Mouse (Mus musculus) intestine, embryonic 16.5 days (tissue): ENCODE data around the gene Slfn3. TPM values are rescaled to one million over a fixed set of nuclear protein-coding genes. Genes with fewer than 3 reads are reported as not detected.
"Not testable (repeated sequence)": the region's sequence is repeated elsewhere in the genome, so short reads cannot be mapped to it uniquely, and the experiment has no call there.

ENCODE experiments used
- ATAC-seq: fragments of 200-750 bp; cut with Nextera tagmentation; 2 replicates; pipeline ENCODE4 v1.8.0; 2017; ENCODE audit warnings: moderate TSS enrichment, moderate library complexity
- H3K27ac ChIP-seq: fragments of 300-500 bp; sonication (generic); 2 replicates; pipeline ENCODE4 v1.5.1; 2014; ENCODE audit warnings: mild to moderate bottlenecking, low read length
- H3K27me3 ChIP-seq: fragments of 300-500 bp; sonication (generic); replicated peaks from 2 replicates; pipeline ENCODE4 v1.6.1; 2014; ENCODE audit warnings: low read length, control low read depth, mixed read lengths; ENCODE audit not compliant: control insufficient read depth, insufficient read depth
- H3K36me3 ChIP-seq: fragments of 300-500 bp; sonication (generic); 2 replicates; pipeline ENCODE4 v1.6.1; 2014; ENCODE audit warnings: low read length, control low read depth; ENCODE audit not compliant: control insufficient read depth, insufficient read depth
- H3K4me1 ChIP-seq: fragments of 300-500 bp; sonication (generic); 2 replicates; pipeline ENCODE4 v1.6.1; 2014; ENCODE audit warnings: low read length, control low read depth, mixed read lengths; ENCODE audit not compliant: control insufficient read depth, insufficient read depth
- H3K4me2 ChIP-seq: fragments of 300-500 bp; sonication (generic); 2 replicates; pipeline ENCODE4 v1.6.1; 2014; ENCODE audit warnings: low read depth, low read length, control low read depth
- H3K4me3 ChIP-seq: fragments of 300-500 bp; sonication (generic); 2 replicates; pipeline ENCODE4 v1.5.1; 2014; ENCODE audit warnings: mild to moderate bottlenecking, low read length
- H3K9ac ChIP-seq: fragments of 300-500 bp; sonication (generic); 2 replicates; pipeline ENCODE4 v1.6.1; 2014; ENCODE audit warnings: low read depth, low read length
- H3K9me3 ChIP-seq: fragments of 300-500 bp; sonication (generic); 2 replicates; pipeline ENCODE4 v1.6.1; 2016; ENCODE audit warnings: low read length, control low read depth; ENCODE audit not compliant: control insufficient read depth
- WGBS: fragments of 180-500 bp; shearing (Covaris S2); extraction: QIAGEN DNeasy Blood & Tissue Kit; methylation state at CpG from one replicate; pipeline ENCODE4 v1.1.7; 2014; 5-methylcytosine and 5-hydroxymethylcytosine counted together
- polyA plus RNA-seq: library from polyadenylated mRNA; unstranded; fragments of >200 nt; fragmentation: Nextera tagmentation; extraction: Ambion mirVana; gene quantifications from 2 replicates; pipeline ENCODE4 v1.2.1, GENCODE M21; 2015

Gene Slfn3
- polyA plus RNA-seq, 1 experiment from 2014 or later = 0.72 TPM

DNA sequence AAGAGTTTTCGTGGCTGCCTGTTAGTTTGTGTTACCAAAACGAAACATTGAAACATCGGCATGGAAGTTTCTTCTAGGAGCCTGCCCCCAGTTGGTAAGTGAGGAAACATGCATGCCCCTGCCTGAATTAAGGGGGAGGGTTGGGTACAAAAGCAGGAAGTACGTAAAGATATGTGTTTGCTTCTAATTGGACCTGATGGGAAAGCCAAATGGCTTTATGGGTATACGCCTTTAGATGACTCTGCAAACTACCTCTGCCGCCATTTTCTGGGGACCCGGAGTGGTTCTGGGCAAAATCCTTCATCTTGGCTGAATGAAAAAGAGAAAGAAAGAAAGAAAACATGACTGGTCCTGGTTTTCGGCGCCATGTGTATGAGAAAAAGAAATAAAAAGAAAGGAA, 33.1 kb downstream of the Slfn3 start:
- WGBS = 90% methylated on average over 9 of the region's 9 CpGs
- H3K9me3 ChIP-seq = no peaks in the 10 kb centered on the region

DNA sequence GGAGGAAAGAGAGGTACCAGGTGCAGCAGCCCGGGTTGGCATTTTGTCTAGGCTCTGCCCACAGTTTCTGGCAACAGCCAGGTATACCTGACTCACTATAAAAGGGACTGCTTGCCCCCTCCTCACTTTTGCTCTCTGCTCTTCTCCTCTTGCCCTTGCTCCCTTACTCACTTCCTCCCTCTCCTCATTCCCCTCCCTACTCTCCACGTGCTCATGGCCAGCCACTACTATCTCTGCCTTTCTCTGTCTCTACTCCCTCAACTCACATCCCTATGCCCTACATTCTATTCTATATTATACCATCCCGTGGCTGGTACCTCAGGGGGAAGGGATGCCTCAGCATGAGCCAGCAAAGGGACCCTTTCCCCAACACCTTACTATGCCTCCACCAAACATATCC, 33.6 kb downstream of the Slfn3 start:
- Histone ChIP-seq H3K9ac (no peak overlapping the region), H3K27ac (no peak overlapping the region), H3K4me1 (no peaks in the 10 kb centered on the region), H3K4me3 (no peak overlapping the region), H3K27me3 (no peaks in the 10 kb centered on the region), H3K9me3 (no peaks in the 10 kb centered on the region), H3K4me2 (no peak overlapping the region), H3K36me3 (no peaks in the 10 kb centered on the region)
- 72% methylated on average over 3 of the region's 3 CpGs for WGBS
- no peak for ATAC-seq

More for the DNA sequence above, 33.1 kb downstream of the Slfn3 start:
- no peaks in the 10 kb centered on the region for H3K27me3 ChIP-seq
- no peak for ATAC-seq
- no peak overlapping the region for H3K4me3 ChIP-seq
- no peaks in the 10 kb centered on the region for H3K36me3 ChIP-seq
- no peak overlapping the region for H3K4me2 ChIP-seq
- no peak overlapping the region for H3K27ac ChIP-seq
- H3K4me1 ChIP-seq = no peaks in the 10 kb centered on the region
- no peak overlapping the region for H3K9ac ChIP-seq

DNA sequence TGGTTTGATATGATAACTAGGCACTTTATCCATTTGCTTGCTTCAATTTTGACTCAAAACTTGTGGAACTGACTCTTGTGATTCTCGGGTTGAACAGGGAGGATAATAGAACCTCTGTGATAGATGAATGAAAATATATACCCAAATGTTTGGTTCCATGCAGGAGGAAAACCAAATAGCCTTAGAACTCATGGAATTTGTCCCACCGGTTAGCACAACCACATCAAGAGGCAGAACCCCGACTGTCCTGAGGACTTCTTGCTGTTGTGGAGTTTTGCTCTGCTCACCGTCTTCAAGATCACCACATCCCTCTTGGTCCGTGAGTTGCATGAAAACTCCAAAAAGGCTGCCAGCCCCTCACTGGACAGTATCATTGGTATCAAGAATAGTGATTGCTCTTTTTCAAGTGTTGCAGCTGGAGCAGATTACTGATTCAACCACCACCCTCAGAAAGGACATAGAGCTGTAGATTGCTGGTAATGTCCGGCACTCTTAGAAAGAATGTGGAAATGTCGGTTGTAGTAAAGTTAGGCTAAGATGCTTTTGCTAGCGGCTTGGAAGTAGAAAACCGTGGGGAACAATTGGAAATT, 34.3 kb downstream of the Slfn3 start:
- Histone ChIP-seq H3K4me3 (no peak overlapping the region), H3K4me1 (no peaks in the 10 kb centered on the region), H3K9ac (no peak overlapping the region), H3K27ac (no peak overlapping the region), H3K4me2 (no peak overlapping the region), H3K27me3 (no peaks in the 10 kb centered on the region), H3K36me3 (no peaks in the 10 kb centered on the region), H3K9me3 (no peaks in the 10 kb centered on the region)
- WGBS = 85% methylated on average over 9 of the region's 9 CpGs
- no peak for ATAC-seq

DNA sequence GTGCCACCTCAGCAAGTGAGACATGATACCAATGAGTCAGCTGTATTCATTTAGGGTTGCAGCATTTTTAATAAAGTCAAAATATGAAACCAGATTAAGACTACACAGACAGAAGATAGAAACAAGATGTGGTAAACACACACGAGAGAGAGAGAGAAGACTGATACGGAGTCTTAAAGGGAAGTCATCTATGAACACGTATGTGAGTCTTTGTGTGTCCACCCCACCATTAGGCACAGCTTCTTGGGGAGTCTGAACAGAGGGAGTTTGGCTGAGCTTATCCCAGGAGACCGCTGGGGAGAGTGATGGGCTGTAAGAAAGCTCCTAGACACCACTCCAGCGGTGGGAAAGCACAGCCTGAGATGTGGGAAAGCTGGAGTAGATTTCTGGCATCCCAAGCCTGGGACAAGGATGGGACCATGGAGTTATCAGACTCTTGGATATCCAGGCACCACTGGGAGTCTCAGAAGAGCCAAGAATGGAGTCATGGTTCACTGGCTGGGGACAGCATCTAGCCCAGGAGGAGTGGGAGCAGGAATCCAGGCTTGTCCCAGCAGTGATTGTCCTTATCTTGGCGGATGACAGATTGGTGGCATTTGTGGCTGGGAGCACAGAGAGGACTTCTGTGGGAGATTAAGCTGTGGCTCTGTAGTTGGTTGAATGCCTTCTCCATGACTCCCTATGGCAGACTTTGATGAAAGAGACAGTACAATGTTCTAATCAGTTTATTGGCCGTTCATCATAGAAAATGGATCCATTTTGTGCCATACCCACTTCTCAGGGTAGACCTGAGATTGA, 37.0 kb downstream of the Slfn3 start:
- WGBS = 81% methylated on average over 7 of the region's 7 CpGs
- Histone ChIP-seq H3K36me3 (no peaks in the 10 kb centered on the region), H3K9ac (no peak overlapping the region), H3K4me1 (no peaks in the 10 kb centered on the region), H3K4me3 (no peak overlapping the region), H3K27ac (no peak overlapping the region), H3K9me3 (no peaks in the 10 kb centered on the region), H3K4me2 (no peak overlapping the region), H3K27me3 (no peaks in the 10 kb centered on the region)
- no peak for ATAC-seq

DNA sequence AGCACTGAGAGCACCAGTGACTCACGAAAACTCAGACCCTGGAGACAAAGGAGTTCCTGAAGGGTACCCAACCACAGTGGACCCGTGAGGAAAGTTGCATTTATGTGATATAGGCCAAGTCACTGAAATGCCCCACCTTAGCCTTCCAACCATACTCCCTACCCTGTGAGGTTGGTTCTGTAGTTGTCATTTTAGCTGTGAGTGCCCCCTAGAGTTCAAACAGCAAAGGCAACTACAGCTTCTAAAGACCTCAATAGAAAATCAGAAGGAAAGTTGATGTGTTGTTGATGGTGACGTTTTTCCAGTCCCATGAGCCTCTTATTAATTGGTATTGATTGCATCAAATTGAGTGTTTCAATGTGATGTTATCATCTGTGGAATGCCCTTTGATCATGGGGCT, 39.8 kb downstream of the Slfn3 start:
- WGBS = 61% methylated on average over 3 of the region's 3 CpGs
- no peak for ATAC-seq
- Histone ChIP-seq H3K27ac (no peak overlapping the region), H3K9me3 (no peaks in the 10 kb centered on the region), H3K27me3 (no peaks in the 10 kb centered on the region), H3K4me2 (no peak overlapping the region), H3K9ac (no peak overlapping the region), H3K4me1 (no peaks in the 10 kb centered on the region), H3K36me3 (no peaks in the 10 kb centered on the region), H3K4me3 (no peak overlapping the region)

DNA sequence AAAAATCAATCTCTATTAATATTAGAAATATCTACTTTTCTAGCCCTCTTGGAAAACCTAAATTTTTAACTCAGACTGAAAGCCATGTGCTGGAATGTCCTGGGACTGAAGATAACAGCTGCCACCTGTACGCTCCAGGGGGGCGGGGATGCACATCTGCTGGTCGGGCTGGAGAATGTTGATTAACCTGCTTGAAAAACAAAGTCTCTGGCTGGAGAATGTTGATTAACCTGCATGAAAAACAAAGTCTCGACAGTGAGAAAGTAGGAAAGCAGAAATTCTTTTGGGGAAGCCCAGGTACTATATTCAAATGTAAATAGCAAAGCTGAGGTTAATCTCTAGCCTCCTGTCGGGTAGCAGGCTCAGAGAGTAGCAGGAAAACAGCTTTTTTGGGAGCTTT, 42.5 kb downstream of the Slfn3 start:
- not testable (repeated sequence) for H3K9me3 ChIP-seq, H3K4me3 ChIP-seq, H3K4me1 ChIP-seq, H3K4me2 ChIP-seq, H3K27ac ChIP-seq, ATAC-seq, H3K9ac ChIP-seq, H3K36me3 ChIP-seq, H3K27me3 ChIP-seq
- WGBS = 41% methylated on average over 5 of the region's 5 CpGs

DNA sequence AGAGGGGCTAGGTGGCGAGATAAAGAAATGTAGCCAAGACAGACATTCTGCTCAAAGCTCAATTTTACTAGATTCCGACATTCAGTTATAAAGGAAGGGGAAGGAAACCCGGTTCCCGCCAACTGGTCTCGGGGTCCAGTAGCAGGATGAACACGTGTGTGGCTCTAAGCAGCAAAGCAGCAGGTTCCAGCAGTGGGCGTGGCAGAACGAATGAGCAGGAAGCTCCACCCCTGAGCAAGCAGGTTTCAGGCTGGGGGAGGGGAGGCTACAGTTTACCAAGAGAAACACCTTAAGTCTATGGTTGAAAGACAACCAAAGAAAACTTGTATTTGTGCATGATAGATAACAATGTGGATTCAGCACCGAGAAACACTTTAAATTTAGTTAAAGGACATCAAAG, 46.3 kb downstream of the Slfn3 start:
- 82% methylated on average over 9 of the region's 9 CpGs for WGBS

DNA sequence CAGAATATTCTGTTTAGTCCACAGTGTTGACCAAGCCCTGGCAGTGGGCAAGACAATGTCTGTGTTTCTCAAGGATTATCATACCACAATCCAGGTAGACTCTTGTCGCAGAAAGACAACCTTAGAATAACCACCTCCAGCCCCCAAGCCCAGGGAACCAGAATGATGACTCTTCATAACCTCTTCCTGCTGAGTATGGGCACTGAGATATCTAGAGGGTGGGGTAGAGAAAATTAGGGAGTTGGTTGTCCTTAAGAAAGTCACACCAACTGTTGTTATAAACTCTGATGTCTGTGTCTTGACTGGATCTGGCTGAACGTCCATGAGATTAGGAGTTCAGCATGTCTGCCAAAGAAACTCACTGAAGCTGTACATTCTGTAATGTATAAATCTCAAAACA, 47.3 kb downstream of the Slfn3 start:
- no peak overlapping the region for H3K27ac ChIP-seq
- no peak overlapping the region for H3K4me3 ChIP-seq
- H3K36me3 ChIP-seq = no peaks in the 10 kb centered on the region
- H3K4me1 ChIP-seq = no peaks in the 10 kb centered on the region
- ATAC-seq = no peak
- no peak overlapping the region for H3K9ac ChIP-seq
- no peaks in the 10 kb centered on the region for H3K9me3 ChIP-seq
- H3K27me3 ChIP-seq = no peaks in the 10 kb centered on the region
- 94% methylated on average over 2 of the region's 2 CpGs for WGBS
- no peak overlapping the region for H3K4me2 ChIP-seq

More for the DNA sequence above, 46.3 kb downstream of the Slfn3 start:
- H3K36me3 ChIP-seq, H3K4me1 ChIP-seq, H3K27me3 ChIP-seq, H3K27ac ChIP-seq, H3K9ac ChIP-seq, H3K9me3 ChIP-seq, H3K4me2 ChIP-seq, ATAC-seq, H3K4me3 ChIP-seq: not testable (repeated sequence)

DNA sequence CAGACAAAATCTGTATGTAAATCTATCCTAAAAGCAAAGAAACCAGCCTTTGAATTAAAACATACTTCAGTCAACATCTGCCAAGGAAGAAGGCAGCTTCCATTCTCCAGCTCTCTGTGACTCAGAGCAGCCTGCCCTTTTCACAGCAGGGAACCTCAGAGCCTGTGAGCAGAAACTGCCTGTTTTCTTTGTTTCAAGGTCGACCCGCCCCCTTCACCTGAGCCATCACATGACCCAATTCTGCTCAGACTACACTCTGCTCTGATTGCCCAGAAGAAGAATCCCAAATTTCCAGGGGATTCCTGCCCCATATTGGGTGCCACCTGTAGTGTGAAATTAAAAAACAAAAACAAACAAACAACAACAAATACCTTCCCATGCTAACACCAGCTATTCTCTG, 48.7 kb downstream of the Slfn3 start:
- Histone ChIP-seq H3K9ac (no peak overlapping the region), H3K4me1 (no peaks in the 10 kb centered on the region), H3K27ac (no peak overlapping the region), H3K27me3 (no peaks in the 10 kb centered on the region), H3K36me3 (no peaks in the 10 kb centered on the region), H3K4me2 (no peak overlapping the region), H3K9me3 (no peaks in the 10 kb centered on the region), H3K4me3 (no peak overlapping the region)
- WGBS = 21% methylated on average over 2 of the region's 2 CpGs
- ATAC-seq = no peak

DNA sequence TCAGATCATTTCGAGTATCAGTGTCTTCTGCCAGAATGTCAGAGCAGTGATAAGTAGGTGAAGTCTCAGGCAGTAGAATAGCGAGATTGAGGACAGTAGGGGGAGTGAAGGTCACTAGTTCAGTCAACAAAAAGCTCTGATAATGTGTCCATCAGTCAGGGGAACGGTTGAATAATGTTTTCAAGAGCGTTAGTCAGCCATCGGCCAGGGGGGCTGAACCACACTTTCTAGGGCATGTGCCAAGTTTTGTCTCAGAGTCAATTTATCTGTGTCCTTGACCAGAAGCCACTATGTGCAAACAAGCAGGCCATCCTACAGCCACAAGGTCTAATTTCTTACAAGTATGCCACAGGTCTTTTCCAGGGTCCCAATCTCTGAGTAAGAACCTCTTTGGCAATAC, 66.1 kb downstream of the Slfn3 start:
- not testable (repeated sequence) for H3K4me1 ChIP-seq, H3K9me3 ChIP-seq, H3K27me3 ChIP-seq, ATAC-seq, H3K36me3 ChIP-seq, H3K27ac ChIP-seq, H3K4me2 ChIP-seq, H3K4me3 ChIP-seq, H3K9ac ChIP-seq
- WGBS = 43% methylated on average over 5 of the region's 5 CpGs
